Mouse (Mus musculus) midbrain, postnatal 0 days (tissue): Measurements from ENCODE around the gene Mmp11. TPM values are rescaled to one million over a fixed set of nuclear protein-coding genes. Genes with fewer than 3 reads are reported as not detected.
A peak's percentile ranks its signal among the peaks of the same experiment; 100 is the strongest.

Experiments
- ATAC-seq: fragments of 200-750 bp; cut with Nextera tagmentation; 2 replicates; pipeline ENCODE4 v1.8.0; 2017; ENCODE audit warnings: moderate number of reproducible peaks, mild to moderate bottlenecking, moderate TSS enrichment, moderate library complexity; ENCODE audit not compliant: low FRiP score
- DNase-seq: peaks from one replicate; pipeline ENCODE4 v3.0.0-alpha.2; 2015; ENCODE audit warnings: low spot score
- H3K27ac ChIP-seq: fragments of 300-500 bp; sonication (generic); 2 replicates; pipeline ENCODE4 v1.5.1; 2014; ENCODE audit warnings: low read depth, mild to moderate bottlenecking, low read length, mixed read lengths
- H3K27me3 ChIP-seq: fragments of 300-500 bp; sonication (generic); 2 replicates; pipeline ENCODE4 v1.6.1; 2014; ENCODE audit warnings: low read length, control low read depth, mixed read lengths; ENCODE audit not compliant: insufficient read depth
- H3K36me3 ChIP-seq: fragments of 300-500 bp; sonication (generic); 2 replicates; pipeline ENCODE4 v1.6.1; 2014; ENCODE audit warnings: low read length, control low read depth, mixed read lengths; ENCODE audit not compliant: insufficient read depth
- H3K4me1 ChIP-seq: fragments of 300-500 bp; sonication (generic); 2 replicates; pipeline ENCODE4 v1.6.1; 2014; ENCODE audit warnings: mild to moderate bottlenecking, control low read depth, antibody characterized with exemption, low read length, mixed read lengths; ENCODE audit not compliant: insufficient read depth
- H3K4me2 ChIP-seq: fragments of 300-500 bp; sonication (generic); 2 replicates; pipeline ENCODE4 v1.6.1; 2014; ENCODE audit warnings: low read depth, mild to moderate bottlenecking, low read length, mixed read lengths; ENCODE audit not compliant: poor library complexity, severe bottlenecking
- H3K4me3 ChIP-seq: fragments of 300-500 bp; sonication (generic); 2 replicates; pipeline ENCODE4 v1.5.1; 2014; ENCODE audit warnings: low read depth, mild to moderate bottlenecking, low read length, moderate library complexity
- H3K9ac ChIP-seq: fragments of 300-500 bp; sonication (generic); replicated peaks from 2 replicates; pipeline ENCODE4 v1.6.1; 2014; ENCODE audit warnings: mild to moderate bottlenecking, low read length, moderate library complexity, mixed read lengths; ENCODE audit not compliant: poor library complexity, severe bottlenecking
- H3K9me3 ChIP-seq: fragments of 300-500 bp; sonication (generic); 2 replicates; pipeline ENCODE4 v1.6.1; 2016; ENCODE audit warnings: low read length, control low read depth
- CTCF ChIP-seq: IDR thresholded peaks from 2 replicates; pipeline ENCODE4 v1.5.1; 2016; ENCODE audit warnings: antibody characterized with exemption, mild to moderate bottlenecking
- WGBS: fragments of 180-500 bp; shearing (Covaris S2); extraction: QIAGEN DNeasy Blood & Tissue Kit; methylation state at CpG from one replicate; pipeline ENCODE4 v1.1.7; 2014; 5-methylcytosine and 5-hydroxymethylcytosine counted together
- polyA plus RNA-seq: library from polyadenylated mRNA; unstranded; fragments of >200 nt; fragmentation: Nextera tagmentation; extraction: Ambion mirVana; gene quantifications from 2 replicates; pipeline ENCODE4 v1.2.1, GENCODE M21; 2015
- total RNA-seq: library from RNA; depleted of rRNA; stranded (reverse); fragments of >200 nt; gene quantifications from 2 replicates; pipeline ENCODE4 v1.2.3, GENCODE M21; 2014

Mmp11 gene
- total and polyA plus RNA-seq, 2 experiments from 2014 or later, result 6.6 to 11.5 TPM

DNA sequence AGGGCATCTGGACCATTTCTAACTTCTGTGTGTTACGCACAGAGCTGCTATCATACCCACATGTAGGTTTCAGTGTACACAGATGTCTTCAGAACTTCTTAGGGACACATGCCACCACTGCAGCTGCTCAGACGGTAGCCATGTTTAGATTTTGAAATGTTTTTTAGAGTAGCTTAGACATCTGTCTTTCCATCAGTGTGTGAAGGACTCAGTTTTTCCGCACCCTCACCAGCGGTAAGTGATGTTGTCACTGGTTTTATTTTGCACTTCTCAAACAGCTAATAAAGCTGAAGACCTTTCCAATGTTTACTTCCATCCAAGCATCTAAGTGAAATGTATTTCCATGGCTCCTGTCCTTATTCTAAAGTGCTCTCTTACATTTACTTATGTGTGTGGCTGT is 29.4 kb downstream of the Mmp11 start:
- peaks cover 86% of the 10 kb centered on the region for H3K36me3 ChIP-seq
- no peaks in the 10 kb centered on the region for H3K4me1 ChIP-seq
- H3K27me3 ChIP-seq, result no peaks in the 10 kb centered on the region
- WGBS, result 97% methylated on average over 4 of the region's 4 CpGs
- H3K4me2 ChIP-seq, result no peak overlapping the region
- H3K4me3 ChIP-seq, result no peak overlapping the region
- DNase-seq (no peak), ATAC-seq (no peak)
- TF ChIP-seq CTCF, result no peak
- H3K9me3 ChIP-seq, result no peaks in the 10 kb centered on the region
- no peak overlapping the region for H3K9ac ChIP-seq
- no peak overlapping the region for H3K27ac ChIP-seq

DNA sequence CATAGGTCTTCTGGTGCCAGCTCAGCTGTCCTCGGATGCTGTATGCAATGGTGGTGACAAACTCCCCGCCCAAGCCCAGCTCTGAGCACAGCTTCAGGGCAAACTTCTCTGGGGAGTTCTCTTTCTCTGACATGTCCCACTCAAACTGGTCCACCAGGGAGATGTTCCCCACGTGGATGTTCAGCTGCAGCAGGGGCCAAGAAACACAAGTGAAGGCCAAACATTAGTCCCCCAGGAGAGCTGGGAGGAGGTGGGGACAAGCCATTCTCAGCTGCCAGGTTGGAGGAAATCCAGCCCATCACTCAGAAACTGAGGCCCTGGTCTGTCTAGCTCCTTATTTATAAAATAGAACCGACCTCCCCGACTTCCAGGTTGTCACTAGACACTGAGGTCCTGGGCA is 31.9 kb downstream of the Mmp11 start:
- H3K9me3 ChIP-seq, result no peaks in the 10 kb centered on the region
- H3K4me2 ChIP-seq, result no peak overlapping the region
- 91% methylated on average over 5 of the region's 5 CpGs for WGBS
- no peak overlapping the region for H3K4me3 ChIP-seq
- no peak for DNase-seq
- no peak overlapping the region for H3K9ac ChIP-seq
- TF ChIP-seq CTCF, result no peak
- ATAC-seq, result no peak
- H3K27me3 ChIP-seq, result no peaks in the 10 kb centered on the region
- peaks cover 78% of the 10 kb centered on the region for H3K36me3 ChIP-seq
- H3K27ac ChIP-seq, result no peak overlapping the region
- no peaks in the 10 kb centered on the region for H3K4me1 ChIP-seq

GRCm38 (mm10) chr10:75898846-75899245 is 37.5 kb downstream of the Mmp11 start:
- H3K9me3 ChIP-seq, result no peaks in the 10 kb centered on the region
- ATAC-seq, result no peak

DNA sequence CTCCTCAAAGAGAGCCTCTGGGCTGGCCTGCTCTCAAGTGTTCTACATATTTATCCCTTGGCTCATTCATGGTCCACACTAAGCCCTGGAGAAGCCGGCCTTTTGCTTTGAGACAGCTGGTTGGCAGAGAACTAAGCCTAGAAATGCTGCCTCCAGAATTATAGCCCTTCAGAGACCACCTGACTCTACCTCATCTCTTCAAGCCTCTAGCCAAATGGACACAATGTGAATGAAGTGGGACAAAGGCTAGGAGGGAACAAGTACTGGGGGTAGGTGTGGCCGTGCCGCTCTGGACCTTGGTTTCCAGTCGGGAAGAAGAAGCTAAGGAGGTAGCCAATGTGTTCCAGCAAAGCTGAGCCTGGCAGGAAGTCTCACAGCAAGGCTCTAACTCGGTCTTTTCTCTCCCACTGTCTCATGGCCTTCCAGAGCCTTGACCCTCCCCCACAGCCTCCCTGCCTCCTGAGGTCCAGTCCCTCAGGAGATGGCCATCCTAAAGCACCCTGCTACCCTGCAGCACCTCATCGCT is 38.2 kb downstream of the Mmp11 start:
- Histone ChIP-seq H3K27me3 (no peaks in the 10 kb centered on the region), H3K36me3 (peaks cover 70% of the 10 kb centered on the region), H3K9me3 (no peaks in the 10 kb centered on the region), H3K4me2 (no peak overlapping the region), H3K9ac (no peak overlapping the region), H3K4me3 (no peak overlapping the region), H3K27ac (no peak overlapping the region), H3K4me1 (peaks cover 4% of the 10 kb centered on the region; the same call in 1 of the 2 replicates)
- TF ChIP-seq CTCF, result no peak
- 80% methylated on average over 6 of the region's 6 CpGs for WGBS
- DNase-seq, result no peak
- ATAC-seq, result no peak

More at GRCm38 (mm10) chr10:75898846-75899245, 37.5 kb downstream of the Mmp11 start:
- Histone ChIP-seq H3K27ac (no peak overlapping the region), H3K4me3 (no peak overlapping the region), H3K9ac (0 out of 2 replicates have a peak overlapping the region, but pooled peaks have one; percentile 4), H3K36me3 (peaks cover 78% of the 10 kb centered on the region), H3K4me2 (no peak overlapping the region), H3K4me1 (no peaks in the 10 kb centered on the region), H3K27me3 (no peaks in the 10 kb centered on the region)
- no peak for TF ChIP-seq CTCF
- peak; percentile 33 for DNase-seq
- WGBS, result 61% methylated on average over 3 of the region's 3 CpGs

DNA sequence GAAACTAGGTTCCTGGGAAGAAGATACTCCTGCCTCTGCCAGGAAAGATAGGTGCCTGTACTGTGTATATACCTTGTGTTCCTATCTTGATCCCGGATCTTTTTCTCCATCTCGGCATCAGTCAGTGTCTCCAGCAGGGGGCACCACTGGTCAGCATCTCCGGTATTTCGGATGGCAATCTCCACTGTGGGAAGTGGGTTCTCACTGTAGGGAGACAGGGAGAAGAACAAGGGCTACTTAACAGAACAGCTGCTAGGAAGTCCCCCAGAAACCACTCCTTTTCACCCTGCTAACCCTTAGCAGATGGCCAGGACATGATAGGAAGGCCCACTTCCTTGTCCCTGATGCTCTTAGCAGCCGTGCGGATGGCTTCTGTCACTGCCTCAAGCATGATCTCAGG is 38.9 kb downstream of the Mmp11 start:
- Histone ChIP-seq H3K36me3 (peaks cover 63% of the 10 kb centered on the region), H3K27me3 (no peaks in the 10 kb centered on the region), H3K9ac (no peak overlapping the region), H3K9me3 (no peaks in the 10 kb centered on the region), H3K4me3 (no peak overlapping the region), H3K4me1 (peaks cover 4% of the 10 kb centered on the region; the same call in 1 of the 2 replicates), H3K27ac (no peak overlapping the region), H3K4me2 (no peak overlapping the region)
- peak; percentile 84 for TF ChIP-seq CTCF
- 31% methylated on average over 6 of the region's 6 CpGs for WGBS
- peak; percentile 66 for DNase-seq
- ATAC-seq, result no peak

DNA sequence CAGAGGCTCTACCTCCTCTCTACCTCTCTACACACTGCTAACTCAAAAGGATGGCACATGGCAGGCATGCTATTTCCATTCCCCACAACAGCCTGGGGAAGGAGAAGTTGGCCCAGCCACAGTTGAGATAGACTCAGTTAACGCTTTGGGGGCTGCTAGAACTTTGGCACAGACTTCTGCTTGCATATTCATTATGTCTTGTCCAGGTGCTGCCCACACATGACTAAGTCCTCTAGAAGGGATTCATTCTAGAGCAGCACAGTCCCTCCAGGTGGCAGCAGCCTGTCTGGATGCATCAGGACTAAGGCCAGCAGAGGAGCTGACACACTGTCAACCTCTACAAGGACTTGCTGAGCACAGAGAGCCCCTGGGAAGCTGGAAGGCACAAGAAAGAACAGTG is 40.1 kb downstream of the Mmp11 start:
- no peak for TF ChIP-seq CTCF
- ATAC-seq (no peak), DNase-seq (no peak)
- Histone ChIP-seq H3K27ac (no peak overlapping the region), H3K9me3 (no peaks in the 10 kb centered on the region), H3K4me3 (no peak overlapping the region), H3K4me2 (no peak overlapping the region), H3K36me3 (peaks cover 53% of the 10 kb centered on the region), H3K4me1 (peaks cover 4% of the 10 kb centered on the region; the same call in 1 of the 2 replicates), H3K9ac (no peak overlapping the region), H3K27me3 (no peaks in the 10 kb centered on the region)
- whole genome bisulfite sequencing, result 72% methylated on average over 1 of the region's 1 CpGs
